ENCODE assay signal across 9 mouse cellular contexts in genomic region chr4:135516351-135517316, GRCm38 (mm10). TPM values are rescaled to one million over a fixed set of nuclear protein-coding genes. Genes with fewer than 3 reads are reported as not detected.
DNase-seq lines count a peak whose midpoint lies in the region; ATAC-seq and TF ChIP-seq lines count a peak whose summit lies in the region.
"Had no signal": no experiment of that assay in that cellular context is flagged by ENCODE, and none has a peak within 500 bp of the region (broad histone marks: within the 10 kb centered on the region; RNA-seq: fewer than 3 reads in every experiment).

No protein-coding gene starts in this region.

- no peak overlapping the region for H3K4me2 ChIP-seq in midbrain, postnatal 0 days (ENCODE audit: low read depth, low read length, poor library complexity, severe bottlenecking)
- H3K4me2 ChIP-seq: embryonic facial prominence, embryonic 13.5 days had no signal

- no peaks in the 10 kb centered on the region for H3K79me3 ChIP-seq in C2C12 (ENCODE audit: low read depth)

- H3K4me3 ChIP-seq in C2C12 (ENCODE audit: insufficient read depth, poor library complexity, severe bottlenecking) = no peak overlapping the region
- no peak overlapping the region for H3K4me3 ChIP-seq in embryonic fibroblast, embryonic 13.5 days (ENCODE audit: insufficient read depth, low read length)
- no peak overlapping the region for H3K4me3 ChIP-seq in midbrain, postnatal 0 days (ENCODE audit: low read depth, low read length)
- H3K4me3 ChIP-seq: embryonic facial prominence, embryonic 13.5 days had no signal

- no peaks in the 10 kb centered on the region for H3K36me3 ChIP-seq in C2C12 (ENCODE audit: control insufficient read depth, insufficient read depth)
- H3K36me3 ChIP-seq in midbrain, postnatal 0 days (ENCODE audit: insufficient read depth, low read length) = no peaks in the 10 kb centered on the region
- H3K36me3 ChIP-seq: embryonic facial prominence, embryonic 13.5 days had no signal

- no peaks in the 10 kb centered on the region for H3K4me1 ChIP-seq in embryonic fibroblast, embryonic 13.5 days (ENCODE audit: control insufficient read depth, insufficient read depth, low read length)
- no peaks in the 10 kb centered on the region for H3K4me1 ChIP-seq in midbrain, postnatal 0 days (ENCODE audit: insufficient read depth, low read length)

- no peak overlapping the region for H3K9ac ChIP-seq in midbrain, postnatal 0 days (replicated peaks; ENCODE audit: low read length, poor library complexity, severe bottlenecking)

- DNase-seq in heart, adult 8-10 months (ENCODE audit: low spot score) = peak; percentile 33
- DNase-seq in heart, adult 11 months = no peak
- peak; percentile 80 for DNase-seq in adrenal gland, postnatal 10 days
- peak; percentile 72 to 87 for DNase-seq in kidney, postnatal 25 days
- DNase-seq in midbrain, postnatal 0 days (ENCODE audit: low spot score) = peak; percentile 50
- DNase-seq in thymus, postnatal 25 days = peak; percentile 67

- peak; percentile 67 for TF ChIP-seq CTCF in C2C12 (IDR thresholded peaks at IDR 0.05; ENCODE audit: control insufficient read depth, insufficient read depth, insufficient read length)
- TF ChIP-seq CTCF in embryonic fibroblast, embryonic 13.5 days (IDR thresholded peaks at IDR 0.05; ENCODE audit: borderline replicate concordance, insufficient read depth, low read length) = peak; percentile 71; the same call in 1 of the 2 replicates
- peak; percentile 76 for TF ChIP-seq CTCF in midbrain, postnatal 0 days (IDR thresholded peaks at IDR 0.05)

- no peaks in the 10 kb centered on the region for H3K79me2 ChIP-seq in C2C12 (ENCODE audit: control insufficient read depth, insufficient read depth)

- WGBS in midbrain, postnatal 0 days = 59% methylated on average over 15 of the region's 15 CpGs

- no peak overlapping the region for H3ac ChIP-seq in C2C12 (ENCODE audit: control insufficient read depth, insufficient read length, low read depth)

- no peaks in the 10 kb centered on the region for H3K27me3 ChIP-seq in C2C12 (ENCODE audit: control insufficient read depth, insufficient read depth, insufficient read length)
- no peaks in the 10 kb centered on the region; the same call in 1 of the 2 replicates for H3K27me3 ChIP-seq in midbrain, postnatal 0 days (ENCODE audit: insufficient read depth, low read length)
- H3K27me3 ChIP-seq: embryonic facial prominence, embryonic 13.5 days had no signal

- TF ChIP-seq POLR2A in embryonic fibroblast, embryonic 13.5 days (IDR thresholded peaks at IDR 0.05; ENCODE audit: low read depth, low read length) = no peak

- ATAC-seq in midbrain, postnatal 0 days (ENCODE audit: low FRiP score) = no peak

- no peak overlapping the region for H3K27ac ChIP-seq in embryonic fibroblast, embryonic 13.5 days (ENCODE audit: insufficient read depth, low read length)
- no peak overlapping the region for H3K27ac ChIP-seq in midbrain, postnatal 0 days (ENCODE audit: low read depth, low read length)
- H3K27ac ChIP-seq: embryonic facial prominence, embryonic 13.5 days had no signal

- H3K9me3 ChIP-seq in midbrain, postnatal 0 days (ENCODE audit: low read length) = no peaks in the 10 kb centered on the region
- H3K9me3 ChIP-seq: embryonic facial prominence, embryonic 13.5 days had no signal

TF ChIP-seq in C2C12, 6 proteins besides CTCF, POLR2A, EP300 and RAD21:
- no peak for TF ChIP-seq MYOD1 (IDR thresholded peaks at IDR 0.05; ENCODE audit: control insufficient read depth, insufficient read length, low read depth)

RNA-seq across cellular contexts. Expression of gene Nipal3, which starts 21.8 kb away (rescaled TPM):
- 10 to 100 TPM; 42.2 to 55.4 (median 44.1) TPM for total RNA-seq in heart, adult 8-10 months (2022)
- polyA plus RNA-seq in C2C12 (2012; fragmentation: generic; extraction: Trizol) = 0.91 TPM
- total RNA-seq in adrenal gland, postnatal 10 days (2021) = 10 to 100 TPM; 13.8 to 15.4 TPM
- 1.4 and 1.7 TPM in 2 replicates for polyA plus RNA-seq in embryonic fibroblast, embryonic 13.5 days (2011; ENCODE audit: insufficient read length, low read depth, missing spikeins)
- 89.3 and 132 TPM in 2 replicates for total RNA-seq in midbrain, postnatal 0 days (2014; rRNA removed)
- polyA plus RNA-seq in midbrain, postnatal 0 days (2015; fragmentation: Nextera tagmentation; extraction: Ambion mirVana) = 6.5 and 10.9 TPM in 2 replicates

RNA-seq across cellular contexts. Expression of gene Stpg1, which starts 22.0 kb away (rescaled TPM):
- total RNA-seq in heart, adult 8-10 months (2022) = under 1 TPM in 2 of 4 experiments, not detected in 2; 0.22 to 0.44 TPM
- polyA plus RNA-seq in C2C12 (2012; fragmentation: generic; extraction: Trizol) = 0.01 TPM
- under 1 TPM; 0.12 to 0.85 TPM for total RNA-seq in adrenal gland, postnatal 10 days (2021)
- polyA plus RNA-seq in embryonic fibroblast, embryonic 13.5 days (2011; ENCODE audit: insufficient read length, low read depth, missing spikeins) = not detected in 2 replicates
- total RNA-seq in midbrain, postnatal 0 days (2014; rRNA removed) = 0.55 TPM in 1 of 2 replicates, not detected in the other
- 0.28 and 0.40 TPM in 2 replicates for polyA plus RNA-seq in midbrain, postnatal 0 days (2015; fragmentation: Nextera tagmentation; extraction: Ambion mirVana)
- polyA plus RNA-seq: embryonic facial prominence, embryonic 13.5 days had no signal

RNA-seq across cellular contexts. Expression of gene Grhl3, which starts 56.8 kb away (rescaled TPM):
- total RNA-seq in heart, adult 8-10 months (2022) = not detected
- 0.49 TPM for polyA plus RNA-seq in C2C12 (2012; fragmentation: generic; extraction: Trizol)
- total RNA-seq in adrenal gland, postnatal 10 days (2021) = under 1 TPM; 0.33 TPM
- polyA plus RNA-seq in embryonic fibroblast, embryonic 13.5 days (2011; ENCODE audit: insufficient read length, low read depth, missing spikeins) = not detected in 2 replicates
- total RNA-seq in midbrain, postnatal 0 days (2014; rRNA removed) = 1.6 and 2.7 TPM in 2 replicates
- 1.5 and 1.7 TPM in 2 replicates for polyA plus RNA-seq in midbrain, postnatal 0 days (2015; fragmentation: Nextera tagmentation; extraction: Ambion mirVana)
